Mouse (Mus musculus) R1 (cell line): Measurements from ENCODE around the gene Lats2.

Experiments
- DNase-seq: peaks from one replicate; pipeline ENCODE4 v3.0.0-alpha.2; 2018; ENCODE audit warnings: low read depth, low spot score

The Lats2 gene

GRCm38 (mm10) chr14:57737089-57737488, 21.1 kb downstream of the Lats2 start:
- DNase-seq = peak; percentile 65

GRCm38 (mm10) chr14:57736141-57736540, 22.0 kb downstream of the Lats2 start:
- DNase-seq = no peak

GRCm38 (mm10) chr14:57732668-57733293, 25.4 kb downstream of the Lats2 start:
- peak; percentile 98 for DNase-seq

GRCm38 (mm10) chr14:57730527-57730926, 27.7 kb downstream of the Lats2 start:
- DNase-seq = peak; percentile 71

- no peak for DNase-seq
Measured at GRCm38 (mm10) chr14:57729975-57730499, 28.2 kb downstream of the Lats2 start.

- no peak for DNase-seq
Measured at GRCm38 (mm10) chr14:57729364-57729763, 28.8 kb downstream of the Lats2 start.

- DNase-seq = peak; percentile 78
Measured at GRCm38 (mm10) chr14:57726172-57726571, 32.0 kb downstream of the Lats2 start.

GRCm38 (mm10) chr14:57724473-57724872, 33.7 kb downstream of the Lats2 start:
- no peak for DNase-seq

- DNase-seq = no peak
Measured at GRCm38 (mm10) chr14:57718245-57718644, 39.9 kb downstream of the Lats2 start.

- no peak for DNase-seq
Measured at GRCm38 (mm10) chr14:57716601-57717245, 41.5 kb downstream of the Lats2 start.

- no peak for DNase-seq
Measured at GRCm38 (mm10) chr14:57712884-57713283, 45.3 kb downstream of the Lats2 start.

GRCm38 (mm10) chr14:57711059-57711458, 47.1 kb downstream of the Lats2 start:
- no peak for DNase-seq

- DNase-seq = no peak
Measured at GRCm38 (mm10) chr14:57709171-57709570, 49.0 kb downstream of the Lats2 start.

GRCm38 (mm10) chr14:57708580-57708979, 49.6 kb downstream of the Lats2 start:
- no peak for DNase-seq

- DNase-seq = no peak
Measured at GRCm38 (mm10) chr14:57707100-57707893, 50.9 kb downstream of the Lats2 start.

GRCm38 (mm10) chr14:57706760-57707099, 51.5 kb downstream of the Lats2 start:
- DNase-seq = no peak

- no peak for DNase-seq
Measured at GRCm38 (mm10) chr14:57705759-57706158, 52.4 kb downstream of the Lats2 start.

GRCm38 (mm10) chr14:57705075-57705474, 53.1 kb downstream of the Lats2 start:
- DNase-seq = no peak

- DNase-seq = peak; percentile 67
Measured at GRCm38 (mm10) chr14:57701915-57702477, 56.2 kb downstream of the Lats2 start.

- DNase-seq = no peak
Measured at GRCm38 (mm10) chr14:57699461-57699970, 58.7 kb downstream of the Lats2 start.

- DNase-seq = no peak
Measured at GRCm38 (mm10) chr14:57699016-57699415, 59.2 kb downstream of the Lats2 start.

- no peak for DNase-seq
Measured at GRCm38 (mm10) chr14:57696066-57696465, 62.1 kb downstream of the Lats2 start.
